Mouse (Mus musculus) bone marrow macrophage, adult 2 months (primary cell): Measurements from ENCODE around the gene Tnpo3. TPM values are rescaled to one million over a fixed set of nuclear protein-coding genes. Genes with fewer than 3 reads are reported as not detected.

ENCODE experiments used
- H3K27ac ChIP-seq: 2 replicates; pipeline ENCODE4 v1.5.1; 2012; ENCODE audit warnings: low read depth, low read length; ENCODE audit not compliant: insufficient read depth
- H3K4me1 ChIP-seq: 2 replicates; pipeline ENCODE4 v1.6.1; 2012; ENCODE audit warnings: low read length; ENCODE audit not compliant: control insufficient read depth, insufficient read depth
- H3K4me3 ChIP-seq: 2 replicates; pipeline ENCODE4 v1.5.1; 2012; ENCODE audit warnings: mild to moderate bottlenecking, low read length, moderate library complexity; ENCODE audit not compliant: insufficient read depth
- CTCF ChIP-seq: IDR thresholded peaks from 2 replicates; pipeline ENCODE4 v1.5.1; 2012; ENCODE audit warnings: low read depth, mild to moderate bottlenecking, low read length, moderate library complexity
- POLR2A ChIP-seq: IDR thresholded peaks from 2 replicates; pipeline ENCODE4 v1.6.1; 2012; ENCODE audit warnings: mild to moderate bottlenecking, low read depth, low read length, borderline replicate concordance
- polyA plus RNA-seq: library from polyadenylated mRNA; stranded (reverse); fragments of >200 nt; gene quantifications from 2 replicates; pipeline ENCODE4 v1.2.4, GENCODE M21; 2012; ENCODE audit not compliant: missing spikeins, insufficient read depth, insufficient read length

Tnpo3 gene
- polyA plus RNA-seq, 1 experiment = 42.1 TPM

DNA sequence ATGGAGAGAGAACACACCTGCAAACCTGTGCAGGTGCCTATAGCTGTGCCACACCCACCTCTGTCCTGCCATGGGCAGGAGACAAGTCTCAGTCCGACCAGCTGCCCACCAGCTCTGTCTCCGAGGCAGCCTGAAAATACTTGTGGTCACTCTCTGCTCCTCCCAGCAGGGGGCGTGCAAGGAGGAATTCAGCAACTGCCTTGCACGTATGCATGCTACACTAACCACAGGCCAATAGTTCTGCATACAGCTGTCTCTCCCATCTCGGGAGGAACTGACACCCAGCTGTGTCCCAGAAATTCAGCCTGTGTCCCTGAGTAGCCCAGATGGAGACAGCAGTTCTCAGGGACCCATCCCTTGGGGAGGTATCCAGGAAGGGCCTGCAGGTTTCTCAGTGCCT, 92.5 kb downstream of the Tnpo3 start:
- peak; percentile 64 for TF ChIP-seq CTCF
- no peak for TF ChIP-seq POLR2A
- Histone ChIP-seq H3K27ac (no peak overlapping the region), H3K4me3 (no peak overlapping the region), H3K4me1 (peaks cover 11% of the 10 kb centered on the region)

DNA sequence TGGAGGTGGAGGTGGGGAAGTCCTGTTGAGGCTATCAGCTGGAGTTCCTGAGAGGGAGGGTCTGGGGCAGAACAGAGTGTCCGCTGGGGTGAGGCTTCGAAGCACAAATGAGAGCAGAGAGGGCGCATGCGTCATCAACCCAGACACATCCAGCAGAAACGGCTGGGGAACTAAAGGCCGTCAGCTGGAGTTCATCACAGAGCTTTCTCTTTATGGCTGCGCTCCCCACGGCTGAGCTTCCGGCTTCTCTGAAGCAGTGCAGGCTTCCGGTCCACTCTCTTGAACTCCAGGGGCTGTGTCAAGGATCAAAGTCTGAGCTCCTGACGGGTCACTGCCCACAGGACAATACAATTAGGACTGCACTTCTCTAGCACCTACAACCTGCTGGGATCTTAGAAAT, 96.4 kb downstream of the Tnpo3 start:
- no peak overlapping the region for H3K27ac ChIP-seq
- H3K4me3 ChIP-seq = no peak overlapping the region
- peaks cover 9% of the 10 kb centered on the region for H3K4me1 ChIP-seq
- TF ChIP-seq CTCF (no peak), POLR2A (no peak)

DNA sequence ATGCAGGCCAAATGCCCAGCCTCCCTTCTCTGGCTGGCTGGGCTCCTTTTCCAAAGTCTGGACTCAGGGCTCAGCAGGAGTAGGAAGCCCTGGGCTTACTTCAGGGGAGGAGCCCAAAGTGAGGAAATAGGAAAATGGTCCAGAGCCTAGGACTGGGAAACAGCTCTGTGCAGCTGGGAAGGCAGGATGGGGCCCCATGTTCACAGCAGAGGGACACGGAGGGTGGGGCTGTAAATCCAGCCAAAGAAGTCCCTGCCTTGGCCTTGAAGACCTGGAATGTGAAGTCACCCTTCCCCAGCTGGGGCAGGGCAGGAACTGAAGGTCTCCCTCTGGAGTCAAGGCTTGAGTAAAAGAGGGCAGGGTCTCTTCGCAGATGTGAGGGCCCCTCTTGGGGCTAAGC, 100.6 kb downstream of the Tnpo3 start:
- H3K4me3 ChIP-seq = no peak overlapping the region
- H3K4me1 ChIP-seq = peaks cover 5% of the 10 kb centered on the region
- no peak overlapping the region for H3K27ac ChIP-seq
- TF ChIP-seq CTCF = no peak
- TF ChIP-seq POLR2A = no peak

DNA sequence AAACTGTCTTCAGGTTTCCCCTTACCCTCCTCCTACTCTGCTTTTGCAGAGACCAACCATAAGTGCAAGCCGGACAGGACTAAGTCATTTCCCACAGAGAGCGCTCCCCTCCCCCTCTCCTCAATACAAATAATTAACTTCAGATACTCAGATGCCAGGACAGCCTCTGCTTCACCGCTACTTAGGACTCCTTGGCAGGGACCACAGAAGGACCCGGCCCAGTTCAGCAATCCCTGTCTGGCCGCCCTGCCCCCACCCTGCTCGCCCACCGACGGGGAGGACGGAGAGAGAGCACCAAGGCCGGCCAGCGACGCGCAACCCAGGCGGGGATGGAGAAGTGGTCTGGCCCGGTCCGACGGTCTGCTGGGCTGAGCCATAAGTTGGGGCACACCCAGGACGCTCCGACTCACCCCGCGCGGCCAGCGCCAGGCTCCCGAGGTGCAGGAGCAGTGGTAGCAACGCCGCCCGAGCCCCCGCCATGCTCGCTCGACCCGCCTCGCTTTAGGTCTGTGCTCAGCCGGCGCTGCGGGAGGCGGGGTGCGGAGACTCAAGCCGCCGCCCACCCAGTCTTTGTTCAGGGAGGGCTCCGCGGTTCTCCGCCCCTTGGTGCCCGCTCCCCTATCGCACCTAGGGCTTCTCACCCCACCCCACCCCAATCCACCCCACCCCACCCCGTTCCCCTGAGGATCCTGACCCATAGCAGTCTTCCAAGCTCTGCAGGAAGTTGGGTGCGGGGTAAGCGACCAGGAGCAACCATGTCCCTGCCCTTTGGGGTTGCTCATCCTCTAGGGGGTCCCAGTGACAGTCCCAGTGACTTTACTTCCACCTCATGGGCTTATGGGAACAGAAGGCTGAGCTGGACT, 102.0 kb downstream of the Tnpo3 start, which contains the start of gene Kcp:
Gene Kcp, minus strand, starts transcription at position 506 of the 863 bp plus-strand sequence.
- no peaks in the 10 kb centered on the region for H3K4me1 ChIP-seq
- no peak within 1 kb of the TSS for H3K27ac ChIP-seq
- TF ChIP-seq POLR2A (no peak), CTCF (no peak)
- H3K4me3 ChIP-seq = peak within 1 kb of the TSS; percentile 51

DNA sequence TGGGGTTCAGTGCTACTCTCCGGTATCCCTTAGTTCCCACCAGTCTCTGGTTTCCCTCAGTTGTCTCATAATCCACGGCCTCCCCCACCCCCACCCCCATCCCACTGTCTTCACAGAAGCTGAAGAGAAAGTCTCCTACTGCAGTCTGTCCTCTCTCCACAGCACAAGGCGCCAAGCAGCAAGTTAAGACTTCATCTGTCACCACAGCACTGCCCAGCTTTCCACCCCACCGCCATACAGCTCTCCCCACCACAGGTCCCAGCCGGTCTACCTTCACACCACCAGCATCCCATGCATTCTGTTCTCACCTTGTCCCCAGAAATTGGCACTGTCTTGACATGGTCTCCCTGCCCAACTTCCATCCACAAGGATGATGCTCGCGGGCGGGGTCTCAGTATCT, 102.9 kb downstream of the Tnpo3 start:
- Histone ChIP-seq H3K27ac (no peak overlapping the region), H3K4me3 (no peak overlapping the region), H3K4me1 (no peaks in the 10 kb centered on the region)
- TF ChIP-seq POLR2A = no peak
- TF ChIP-seq CTCF = no peak

DNA sequence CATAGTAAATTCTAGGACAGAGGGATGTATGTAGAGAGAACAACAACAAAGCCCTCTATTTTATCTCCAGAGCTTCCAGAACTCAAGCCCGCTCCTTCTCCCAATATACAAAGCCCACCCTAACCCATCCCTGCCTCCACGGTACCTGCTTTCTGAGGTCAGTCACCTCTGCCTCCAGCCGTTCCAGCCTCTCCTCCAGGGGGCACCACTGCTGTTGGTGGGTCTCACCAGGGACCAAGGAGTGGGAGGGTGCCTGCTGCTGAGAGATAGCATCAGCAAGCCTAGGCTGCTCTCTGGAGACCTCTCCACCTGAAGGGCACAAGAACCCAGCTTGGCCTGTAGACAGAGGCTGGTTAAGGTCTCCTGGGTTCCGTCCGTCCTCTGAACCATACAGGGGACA, 104.2 kb downstream of the Tnpo3 start:
- Histone ChIP-seq H3K27ac (no peak overlapping the region), H3K4me1 (no peaks in the 10 kb centered on the region), H3K4me3 (no peak overlapping the region)
- TF ChIP-seq POLR2A (no peak), CTCF (no peak)

DNA sequence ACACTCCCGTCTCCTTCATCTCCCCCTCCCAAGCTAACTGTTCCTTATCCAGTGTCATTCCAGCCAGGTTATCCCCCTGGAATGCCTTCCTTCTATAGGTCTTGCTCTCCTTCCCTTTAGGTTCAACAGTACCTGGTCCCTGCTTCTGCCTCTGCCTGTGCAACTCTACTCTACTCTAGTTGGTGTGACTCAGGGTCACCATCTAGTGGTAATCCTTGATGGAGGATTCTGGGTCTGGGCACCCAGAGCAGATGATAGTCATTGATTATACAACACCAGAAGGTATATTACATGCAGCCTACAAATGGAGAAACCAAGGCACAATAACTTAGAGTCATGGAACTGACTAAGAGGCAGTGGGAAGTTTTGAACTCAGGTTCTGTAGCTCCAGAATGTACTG, 108.1 kb downstream of the Tnpo3 start:
- TF ChIP-seq POLR2A = no peak
- no peak for TF ChIP-seq CTCF
- no peaks in the 10 kb centered on the region for H3K4me1 ChIP-seq
- H3K27ac ChIP-seq = no peak overlapping the region
- no peak overlapping the region for H3K4me3 ChIP-seq

DNA sequence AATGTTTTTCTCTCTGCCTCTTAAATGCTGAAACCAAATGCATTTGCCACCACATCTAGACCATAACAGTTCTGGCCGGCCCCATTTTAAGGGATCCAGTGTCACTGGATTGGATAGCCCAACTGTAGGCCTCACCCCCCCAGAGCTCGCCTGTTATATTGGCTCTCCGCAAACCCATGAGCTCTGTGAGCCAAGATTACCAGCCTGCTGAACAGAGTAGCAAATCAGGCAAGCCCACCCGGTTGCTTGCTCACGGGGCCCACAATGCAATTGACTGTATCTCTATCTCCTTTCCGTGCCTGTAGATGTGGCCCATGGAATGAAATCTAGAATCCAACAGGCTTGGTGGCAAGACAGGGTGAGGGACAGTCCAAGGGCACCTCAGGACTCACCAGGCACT, 108.9 kb downstream of the Tnpo3 start:
- H3K27ac ChIP-seq = no peak overlapping the region
- H3K4me3 ChIP-seq = no peak overlapping the region
- H3K4me1 ChIP-seq = no peaks in the 10 kb centered on the region
- TF ChIP-seq POLR2A (no peak), CTCF (no peak)

DNA sequence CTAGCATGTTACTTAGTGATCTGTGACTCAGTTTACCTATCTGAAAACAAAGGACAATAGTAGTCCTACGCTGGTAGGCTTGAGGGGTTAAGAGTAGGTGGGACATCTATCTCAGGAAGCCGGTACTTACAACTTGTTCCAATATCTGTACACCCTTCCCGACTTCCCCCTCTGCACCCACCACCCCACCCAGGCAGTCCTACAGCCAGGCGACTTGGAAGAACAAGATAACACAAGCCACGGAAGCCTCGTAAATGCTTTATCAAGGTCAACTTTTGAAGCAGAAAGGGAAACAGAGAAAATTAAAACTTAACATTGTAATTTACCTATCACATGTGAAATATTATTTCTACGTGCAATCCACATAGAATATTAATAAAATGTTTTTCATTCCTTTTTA, 109.5 kb downstream of the Tnpo3 start:
- TF ChIP-seq CTCF (no peak), POLR2A (no peak)
- no peak overlapping the region for H3K4me3 ChIP-seq

DNA sequence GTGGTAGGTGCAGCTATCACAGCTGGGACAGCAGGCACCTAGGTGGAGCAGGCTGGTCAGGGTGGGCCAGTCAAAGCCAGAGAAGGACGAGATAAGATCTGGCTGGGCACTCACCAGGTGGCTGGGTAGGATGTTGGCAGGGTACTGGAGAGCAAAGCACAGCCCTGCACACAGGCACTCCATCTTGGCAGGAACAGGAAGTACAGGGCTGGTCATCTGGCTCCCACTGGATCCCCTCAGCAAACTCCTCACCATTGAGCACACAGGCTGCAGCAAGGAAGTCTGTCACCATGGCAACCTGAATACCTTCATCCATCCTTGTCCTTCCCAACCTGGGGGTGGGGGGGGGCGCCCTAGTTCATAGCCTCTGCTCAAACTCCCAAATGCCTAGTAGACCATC, 111.9 kb downstream of the Tnpo3 start:
- TF ChIP-seq POLR2A = no peak
- no peak for TF ChIP-seq CTCF
- Histone ChIP-seq H3K27ac (no peak overlapping the region), H3K4me3 (no peak overlapping the region), H3K4me1 (no peaks in the 10 kb centered on the region)

More for the DNA sequence above, 109.5 kb downstream of the Tnpo3 start:
- Histone ChIP-seq H3K27ac (no peak overlapping the region), H3K4me1 (no peaks in the 10 kb centered on the region)
